ENCODE assay signal across 9 mouse cellular contexts in the genomic region with DNA sequence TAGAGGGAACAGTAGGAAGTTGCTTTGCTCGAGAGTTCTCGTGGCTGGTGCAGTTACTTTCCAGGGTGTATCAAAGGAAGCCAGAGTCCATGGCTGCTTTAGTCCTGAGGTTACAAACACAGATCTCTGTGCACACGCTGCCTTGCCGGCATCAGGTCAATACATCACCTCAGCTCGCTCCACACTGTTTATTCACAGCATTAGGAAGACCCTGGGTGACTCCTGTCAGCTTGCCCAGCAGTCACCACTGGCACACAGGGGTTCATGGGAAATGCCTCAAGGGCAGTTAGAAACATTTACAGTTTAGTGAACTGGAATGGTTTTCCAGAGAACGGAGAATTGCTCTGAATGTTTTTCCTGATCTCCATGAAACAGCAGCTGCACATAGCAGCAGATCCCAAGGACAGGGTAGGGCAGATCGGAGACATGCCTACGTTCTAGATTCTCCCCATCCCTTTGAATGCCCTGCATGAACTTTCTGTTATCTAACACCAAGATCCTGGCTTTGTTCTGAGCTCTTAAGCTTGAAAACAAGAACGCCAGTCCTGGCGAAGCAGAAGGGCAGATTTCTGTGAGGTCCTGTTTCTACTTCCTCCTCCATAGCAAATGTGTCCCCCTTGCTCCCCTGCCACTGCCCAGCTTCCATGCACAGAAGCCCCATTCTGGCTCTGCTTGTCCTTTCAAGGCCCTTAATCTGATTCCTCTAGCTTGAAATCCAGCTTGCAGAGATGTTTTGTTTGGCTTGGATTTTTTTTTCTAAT.
DNase-seq lines count a peak whose midpoint lies in the region; ATAC-seq lines count a peak whose summit lies in the region.
"Had no signal": no experiment of that assay in that cellular context is flagged by ENCODE, and none has a peak within 500 bp of the region (broad histone marks: within the 10 kb centered on the region; RNA-seq: fewer than 3 reads in every experiment).

No protein-coding gene starts in this region.

- no peak for DNase-seq in frontal cortex, postnatal 25 days (ENCODE audit: low spot score in 2 of 2)
- peak; percentile 2 for DNase-seq in ovary, adult 18-20 months (ENCODE audit: low spot score)
- no peak for DNase-seq in ovary, postnatal 14 days (ENCODE audit: low spot score)
- DNase-seq in kidney, postnatal 10 days: peak; percentile 39
- DNase-seq in spleen, adult 12 weeks (ENCODE audit: low spot score): no peak

- ATAC-seq in frontal cortex, adult (ENCODE audit: low TSS enrichment): peak; percentile 44
- ATAC-seq in monocyte, adult 5-6 weeks (replicated peaks; ENCODE audit: insufficient number of reproducible peaks, low FRiP score, low TSS enrichment, poor library complexity, severe bottlenecking): no peak
- no peak for ATAC-seq in CD4-positive, CD25-positive, alpha-beta regulatory T cell, adult 4 months
- ATAC-seq: forebrain, embryonic 16.5 days had no signal

Comparison
In these comparisons a context has a peak if more than half of its experiments do, and no peak if none do; other contexts are left out.
1. DNase-seq: peak in ovary, adult 18-20 months (single experiment) and kidney, postnatal 10 days (single experiment); none in frontal cortex, postnatal 25 days (0 of 2), ovary, postnatal 14 days (single experiment) and spleen, adult 12 weeks (single experiment).